Mouse (Mus musculus): Measurements from ENCODE around the gene Arhgef12.

GRCm38 (mm10) chr9:43103675-43104299 is 3.3 kb downstream of the Arhgef12 start:
- TF ChIP-seq GATA1 (IDR thresholded peaks at IDR 0.05; ENCODE audit: borderline replicate concordance, low read length) (no peak), FLI1 (IDR thresholded peaks at IDR 0.05; ENCODE audit: low read length) (no peak)

All from megakaryocyte, embryonic 14.5 days (primary cell).